Mouse (Mus musculus) heart, adult 8-10 months (tissue): ENCODE data around the gene Tnfsf12. TPM values are rescaled to one million over a fixed set of nuclear protein-coding genes. Genes with fewer than 3 reads are reported as not detected.
"Not testable (repeated sequence)": the region's sequence is repeated elsewhere in the genome, so short reads cannot be mapped to it uniquely, and the experiment has no call there.

Experiments used
- DNase-seq: peaks from one replicate; pipeline ENCODE4 v3.0.0; 2022; ENCODE audit warnings: low spot score
- total RNA-seq, 4 experiments: library from RNA; stranded (reverse); gene quantifications; 2 replicates each; pipeline ENCODE4 v1.2.4; 2022

The Tnfsf12 gene
- total RNA-seq, 4 experiments from 2014 or later: 14.9 to 19.6 (median 17.5) TPM

GRCm38 (mm10) chr11:69704613-69705010 is 9.0 kb upstream of the Tnfsf12 start:
- no peak for DNase-seq

DNA sequence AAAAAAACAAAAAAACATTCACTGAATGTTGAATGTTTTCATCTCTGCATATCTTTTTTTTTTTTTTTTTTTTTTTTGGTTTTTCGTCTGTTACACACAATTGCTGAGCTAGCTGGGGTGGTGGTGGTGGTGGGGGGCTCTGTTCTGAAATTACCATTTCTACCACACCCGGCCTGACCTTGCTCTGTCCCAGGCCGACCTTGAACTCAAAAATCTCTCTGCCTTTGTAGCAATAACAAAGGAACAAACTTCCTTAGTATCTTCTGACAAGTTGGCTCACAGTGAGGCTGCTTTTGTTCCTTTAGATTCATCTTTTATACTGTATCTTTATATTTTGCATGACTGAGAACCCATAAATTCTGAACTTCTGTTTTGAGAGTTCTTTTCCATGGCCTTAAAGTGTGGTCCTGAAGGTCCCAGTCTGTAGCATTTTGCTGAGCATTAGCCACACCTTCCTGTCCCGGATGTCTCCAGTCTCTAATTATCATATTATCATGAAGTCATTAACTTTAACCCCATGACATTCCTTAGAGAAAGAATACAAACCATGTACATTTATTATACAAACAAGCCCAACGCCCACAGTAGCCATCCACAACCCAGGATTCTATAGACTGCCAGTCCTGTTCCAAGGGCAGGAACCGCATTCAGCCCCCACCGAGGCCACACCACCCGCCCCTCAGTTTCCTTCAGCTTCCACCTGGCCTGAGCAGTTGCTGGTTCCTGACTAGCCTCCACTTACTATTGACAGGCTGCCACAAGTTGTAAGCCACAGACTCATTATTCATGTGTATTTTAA is 8.4 kb upstream of the Tnfsf12 start:
- DNase-seq: no peak

GRCm38 (mm10) chr11:69703381-69703780 is 7.7 kb upstream of the Tnfsf12 start:
- not testable (repeated sequence) for DNase-seq

DNA sequence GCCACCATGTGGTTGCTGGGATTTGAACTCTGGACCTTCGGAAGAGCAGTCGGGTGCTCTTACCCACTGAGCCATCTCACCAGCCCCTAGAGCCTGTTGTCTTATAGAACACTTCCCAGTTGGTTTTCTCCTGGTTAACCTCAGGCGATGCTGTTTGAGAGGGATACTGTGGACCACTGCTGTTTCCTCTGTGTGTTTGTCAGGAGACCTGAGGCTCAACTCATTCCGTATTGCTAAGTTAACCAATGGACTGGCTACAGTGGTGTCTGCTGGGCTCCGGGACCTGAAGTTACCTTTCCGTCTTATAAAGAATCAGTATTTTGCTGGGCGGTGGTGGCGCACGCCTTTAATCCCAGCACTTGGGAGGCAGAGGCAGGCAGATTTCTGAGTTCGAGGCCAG is 7.2 kb upstream of the Tnfsf12 start:
- DNase-seq: not testable (repeated sequence)

DNA sequence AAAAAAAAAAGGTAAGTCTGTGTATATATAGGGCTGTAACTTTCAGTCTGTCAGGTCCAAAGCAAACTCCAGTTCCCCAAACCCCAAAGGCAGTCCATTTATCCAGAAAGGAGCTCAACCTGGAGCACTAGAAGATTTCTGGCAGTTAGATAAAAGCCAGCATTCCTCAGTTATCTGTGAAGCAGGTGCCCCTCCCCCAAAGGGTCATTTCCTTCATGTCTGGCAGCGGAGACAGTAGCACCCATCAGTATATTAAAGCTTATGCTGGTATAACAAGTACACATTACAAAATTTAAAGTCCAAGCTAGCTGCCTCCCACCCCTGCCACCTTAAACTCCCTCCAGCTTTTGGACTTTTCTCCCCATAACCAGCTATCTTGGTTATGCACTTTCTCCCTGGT is 3.9 kb upstream of the Tnfsf12 start:
- DNase-seq: no peak

GRCm38 (mm10) chr11:69698574-69698973 is 2.9 kb upstream of the Tnfsf12 start:
- no peak for DNase-seq

- no peak for DNase-seq
These were observed 1.7 kb upstream of the Tnfsf12 start for GRCm38 (mm10) chr11:69697396-69697795.

- DNase-seq: no peak
These were observed 646 bp downstream of the Tnfsf12 start for GRCm38 (mm10) chr11:69695046-69695360.

DNA sequence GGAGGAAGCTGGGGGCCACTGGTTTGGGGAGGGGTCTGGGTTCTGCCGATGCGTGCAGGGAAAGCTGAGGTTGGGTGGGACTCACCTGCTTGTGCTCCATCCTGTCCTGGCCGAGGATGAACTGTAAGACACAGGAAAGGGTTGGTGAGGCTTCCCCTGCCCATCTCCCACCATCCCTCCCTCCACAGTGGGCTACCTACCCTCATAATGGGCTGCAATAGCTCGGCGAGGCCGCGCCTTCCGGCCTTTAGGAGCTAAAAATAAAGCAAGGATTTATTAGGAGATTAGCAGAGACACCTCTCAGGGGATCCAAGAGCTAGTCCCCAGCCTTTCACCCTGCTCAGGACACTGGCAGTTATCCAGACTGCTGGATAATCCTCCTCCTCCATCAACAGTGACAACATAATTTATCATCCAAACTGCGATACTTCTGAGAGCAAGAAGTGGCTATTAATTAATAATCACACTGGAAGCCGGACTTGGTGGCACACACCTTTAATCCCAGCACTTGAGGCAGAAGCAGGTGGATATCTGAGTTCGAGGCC is 2.2 kb downstream of the Tnfsf12 start:
- DNase-seq: no peak

DNA sequence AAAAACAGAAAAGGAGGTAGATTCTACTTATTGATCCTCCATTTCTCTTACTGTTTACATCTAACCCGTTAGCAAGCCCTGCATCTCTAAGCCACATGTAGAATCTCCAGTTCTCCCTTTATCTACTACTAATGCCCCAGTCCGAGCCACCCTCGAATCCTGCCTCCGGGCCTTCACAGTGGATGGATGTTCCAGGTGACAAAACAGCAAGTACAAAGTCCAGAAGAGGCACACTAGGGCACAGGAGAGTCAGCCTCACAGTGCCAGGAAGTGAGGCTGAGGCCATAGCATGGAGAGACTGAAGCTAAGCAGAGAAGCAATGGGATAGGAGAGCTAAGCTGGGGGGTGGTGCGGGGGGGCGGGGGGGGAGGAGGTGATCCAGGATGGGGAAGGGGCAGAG is 2.8 kb downstream of the Tnfsf12 start:
- no peak for DNase-seq

DNA sequence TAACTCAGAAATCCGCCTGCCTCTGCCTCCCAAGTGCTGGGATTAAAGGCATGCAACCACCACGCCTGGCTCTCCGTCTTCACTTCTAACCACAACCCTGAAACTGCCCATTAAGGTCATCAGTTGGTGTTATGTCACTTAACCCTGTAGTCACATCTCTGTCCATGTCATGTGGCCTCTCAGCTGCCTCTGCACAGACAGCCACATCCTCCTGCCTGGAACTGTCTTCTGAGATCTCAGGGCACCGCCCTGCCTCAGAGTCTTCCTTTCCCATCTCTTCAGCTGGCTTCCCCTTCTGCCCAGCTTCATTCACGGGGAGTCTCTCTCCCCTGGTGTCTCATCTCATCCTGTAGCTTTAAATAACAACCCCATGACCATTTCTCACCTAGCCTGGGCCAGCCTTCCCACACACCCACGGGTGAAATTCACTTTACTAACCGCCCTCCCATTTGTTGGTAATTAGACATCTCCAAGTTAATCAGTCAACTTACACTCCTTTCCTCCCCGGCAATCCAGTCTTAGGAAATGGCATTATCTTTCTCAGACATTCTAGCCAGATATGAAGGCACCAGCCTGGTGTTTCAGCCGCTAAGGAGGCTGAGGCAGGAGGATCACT is 3.3 kb downstream of the Tnfsf12 start:
- no peak for DNase-seq

DNA sequence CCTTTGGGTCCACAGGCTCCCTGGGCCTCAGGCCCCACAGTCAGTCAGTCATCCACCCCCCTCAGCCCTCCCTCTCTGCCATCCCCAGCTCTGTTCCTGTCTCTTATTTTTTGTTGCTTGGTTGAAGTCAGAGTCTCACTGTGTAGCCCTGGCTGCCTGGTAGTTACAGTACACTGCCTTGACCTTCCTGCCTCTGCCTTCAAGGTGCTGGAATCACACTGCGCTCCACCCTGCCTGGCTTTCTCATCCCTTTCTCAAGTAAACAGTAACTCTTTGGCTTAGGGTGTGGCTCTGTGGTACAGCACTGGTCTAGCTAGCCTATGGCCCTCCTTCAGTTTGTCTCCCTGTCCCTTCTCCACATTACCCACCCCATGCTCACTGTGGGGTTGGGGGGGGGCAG is 5.8 kb downstream of the Tnfsf12 start:
- DNase-seq: no peak

- no peak for DNase-seq
These were observed 8.6 kb downstream of the Tnfsf12 start for GRCm38 (mm10) chr11:69687061-69687460.

- peak; percentile 86 for DNase-seq
These were observed 9.3 kb downstream of the Tnfsf12 start for GRCm38 (mm10) chr11:69686377-69686776.

GRCm38 (mm10) chr11:69685526-69686148 is 10.0 kb downstream of the Tnfsf12 start, which contains the start of gene Tnfsf13:
Gene Tnfsf13, minus strand, starts transcription at chr11:69685784.
- DNase-seq: peak; percentile 93

DNA sequence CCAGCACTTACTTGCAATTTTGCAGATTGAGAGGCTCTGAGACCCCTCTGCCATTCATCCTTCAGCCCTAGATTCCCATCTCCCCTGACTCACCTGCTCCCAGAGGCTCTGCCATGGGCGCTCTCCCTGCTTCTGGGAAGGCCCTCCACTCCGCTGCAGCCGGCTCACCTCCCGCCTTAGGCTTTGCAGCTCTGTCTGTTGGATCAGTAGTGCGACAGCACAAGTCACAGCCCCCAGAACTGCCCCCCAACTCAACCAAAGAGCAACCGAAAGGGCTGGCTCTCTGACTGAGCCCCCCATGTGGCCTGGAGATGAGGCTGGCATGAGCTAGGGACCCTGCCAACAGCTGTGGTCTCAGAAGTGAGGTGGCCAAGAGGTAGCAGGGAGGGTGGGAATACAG is 10.7 kb downstream of the Tnfsf12 start:
- DNase-seq: no peak

DNA sequence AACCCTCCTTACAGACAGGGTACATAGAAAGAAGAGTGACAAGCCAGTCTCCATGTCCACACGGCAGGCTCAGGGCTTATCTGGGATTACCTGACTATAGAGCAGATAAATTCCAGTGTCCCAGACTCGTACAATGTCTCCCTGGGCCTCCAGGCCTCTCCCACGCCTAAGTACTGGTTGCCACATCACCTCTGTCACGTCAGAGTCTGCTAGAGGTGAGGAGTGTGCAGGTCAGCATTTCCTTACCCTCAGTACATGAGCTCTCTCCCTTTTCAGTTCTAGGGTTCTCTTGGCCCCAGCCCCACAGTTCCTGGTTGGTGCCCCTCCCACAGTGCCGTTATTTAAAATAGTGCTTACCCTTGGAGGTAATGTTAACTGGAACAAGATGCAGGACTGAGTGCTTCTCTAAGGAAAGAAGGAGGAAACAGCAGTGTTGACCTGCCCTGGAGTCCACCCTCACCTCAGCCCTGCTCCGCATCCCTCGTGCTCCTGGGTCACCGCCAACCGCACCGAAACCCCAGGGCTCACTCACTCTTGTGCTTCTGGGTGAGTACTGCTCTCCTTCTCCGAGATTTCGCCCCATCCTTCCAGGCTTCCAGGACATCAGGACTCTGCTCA is 11.4 kb downstream of the Tnfsf12 start:
- no peak for DNase-seq

DNA sequence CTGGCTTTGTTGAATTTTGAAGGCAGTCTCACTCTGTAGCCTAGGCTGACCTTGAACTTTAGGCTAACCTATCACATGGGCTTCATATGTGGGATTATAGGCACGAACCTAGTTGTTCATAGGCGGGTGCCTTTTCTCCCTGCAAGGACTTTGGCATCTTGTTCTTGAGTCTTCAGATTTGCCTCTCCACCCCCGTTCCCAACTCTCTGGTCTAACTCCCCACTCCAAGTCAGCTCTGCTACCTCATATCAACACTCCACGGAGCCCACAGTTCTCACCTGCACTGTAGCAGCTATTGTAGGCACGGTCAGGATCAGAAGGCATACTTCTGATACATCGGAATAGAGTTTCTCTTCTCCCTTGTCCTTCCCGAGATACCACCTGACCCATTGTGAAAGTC is 12.1 kb downstream of the Tnfsf12 start:
- DNase-seq: no peak

- peak; percentile 93 for DNase-seq
These were observed 12.7 kb downstream of the Tnfsf12 start for GRCm38 (mm10) chr11:69682840-69683533.

GRCm38 (mm10) chr11:69682209-69682839 is 13.3 kb downstream of the Tnfsf12 start:
- no peak for DNase-seq
